ENCODE assay signal across 8 mouse cellular contexts in the genomic region with DNA sequence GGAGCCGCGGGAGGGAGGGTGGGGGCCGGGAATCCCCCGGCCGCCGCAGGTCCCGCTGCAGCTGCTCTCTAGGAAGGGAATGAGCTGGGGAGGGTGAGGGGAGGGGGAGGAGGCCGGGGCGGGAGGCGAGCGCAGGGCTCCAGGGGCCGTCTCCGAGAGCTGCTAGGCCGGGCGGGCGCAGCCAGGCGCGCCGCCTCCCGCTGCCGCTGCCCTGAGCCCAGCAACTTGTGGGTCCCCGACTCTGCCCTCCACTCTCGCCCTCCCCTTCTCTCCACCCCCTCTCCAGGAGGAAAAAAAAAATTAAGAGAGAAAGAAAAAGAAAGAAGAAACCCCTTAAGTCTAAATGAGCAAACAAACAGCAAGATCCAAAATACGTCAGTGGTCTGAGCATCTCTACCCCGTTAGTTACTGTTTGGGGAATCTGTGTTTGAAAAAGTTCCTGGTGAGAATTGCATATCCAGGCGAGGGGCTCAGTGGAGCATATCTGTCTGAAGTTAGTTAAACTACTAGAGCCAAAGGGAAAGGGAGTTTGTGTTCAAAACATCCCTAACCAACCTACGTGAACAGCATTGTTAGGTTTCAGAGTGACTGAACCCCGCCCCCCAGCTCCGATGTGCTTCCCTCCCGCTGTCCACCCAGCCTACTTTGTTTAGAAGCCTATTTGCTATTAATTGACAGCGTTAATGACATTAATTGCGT. TPM values are rescaled to one million over a fixed set of nuclear protein-coding genes. Genes with fewer than 3 reads are reported as not detected.
DNase-seq lines count a peak whose midpoint lies in the region; ATAC-seq and TF ChIP-seq lines count a peak whose summit lies in the region.

No protein-coding gene starts in this region.

- H3K4me1 ChIP-seq in heart, postnatal 0 days (ENCODE audit: control insufficient read depth, insufficient read depth), result peaks cover under 1% of the 10 kb centered on the region; the same call in 1 of the 2 replicates
- H3K4me1 ChIP-seq in midbrain, postnatal 0 days (ENCODE audit: insufficient read depth, low read length), result no peaks in the 10 kb centered on the region; the same call in 1 of the 2 replicates

- WGBS in heart, postnatal 0 days, result under 1% methylated on average over 28 of the region's 32 CpGs
- under 1% methylated on average over 26 of the region's 32 CpGs for WGBS in midbrain, postnatal 0 days

- no peaks in the 10 kb centered on the region for H3K9me3 ChIP-seq in heart, postnatal 0 days (replicated peaks; ENCODE audit: control insufficient read depth, low read length)
- no peaks in the 10 kb centered on the region for H3K9me3 ChIP-seq in midbrain, postnatal 0 days (ENCODE audit: low read length)

- peaks cover 58% of the 10 kb centered on the region for H3K27me3 ChIP-seq in heart, postnatal 0 days (ENCODE audit: control insufficient read depth, insufficient read depth, low read length)
- H3K27me3 ChIP-seq in midbrain, postnatal 0 days (ENCODE audit: insufficient read depth, low read length), result no peaks in the 10 kb centered on the region

- 0 out of 2 replicates have a peak, but pooled peaks have one; percentile 33 for ATAC-seq in heart, postnatal 0 days (ENCODE audit: insufficient read depth, low read depth)
- ATAC-seq in midbrain, postnatal 0 days (ENCODE audit: low FRiP score), result 0 out of 2 replicates have a peak, but pooled peaks have one; percentile 24

- peak overlapping the region; percentile 98 for H3K4me2 ChIP-seq in heart, postnatal 0 days (ENCODE audit: low read depth, low read length)
- peak overlapping the region; percentile 92 for H3K4me2 ChIP-seq in midbrain, postnatal 0 days (ENCODE audit: low read depth, low read length, poor library complexity, severe bottlenecking)

- peak; percentile 6 for DNase-seq in ovary, postnatal 14 days (ENCODE audit: low spot score)
- DNase-seq in ovary, adult 18-20 months (ENCODE audit: low spot score), result no peak
- peak; percentile 65 for DNase-seq in embryo, embryonic 10 days (ENCODE audit: low spot score)
- no peak for DNase-seq in heart, postnatal 0 days (ENCODE audit: low spot score)
- peak; percentile 13 to 22 for DNase-seq in layer of hippocampus, postnatal 25 days (ENCODE audit: extremely low spot score in 1 of 2, low spot score in 1 of 2)
- DNase-seq in midbrain, postnatal 0 days (ENCODE audit: low spot score), result peak; percentile 65
- no peak for DNase-seq in spleen, adult 12 weeks (ENCODE audit: low spot score)
- DNase-seq in thymus, postnatal 36 days, result no peak

- TF ChIP-seq EP300 in heart, postnatal 0 days (IDR thresholded peaks at IDR 0.05; ENCODE audit: low read depth), result no peak

- H3K36me3 ChIP-seq in heart, postnatal 0 days (replicated peaks; ENCODE audit: control insufficient read depth, insufficient read depth, low read length), result no peaks in the 10 kb centered on the region
- H3K36me3 ChIP-seq in midbrain, postnatal 0 days (ENCODE audit: insufficient read depth, low read length), result no peaks in the 10 kb centered on the region

- H3K4me3 ChIP-seq in heart, postnatal 0 days (ENCODE audit: low read depth, low read length), result peak overlapping the region; percentile 81
- peak overlapping the region; percentile 79 for H3K4me3 ChIP-seq in midbrain, postnatal 0 days (ENCODE audit: low read depth, low read length)

- H3K9ac ChIP-seq in heart, postnatal 0 days (replicated peaks; ENCODE audit: low read depth, low read length), result peak overlapping the region; percentile 65
- H3K9ac ChIP-seq in midbrain, postnatal 0 days (replicated peaks; ENCODE audit: low read length, poor library complexity, severe bottlenecking), result peak overlapping the region; percentile 94

- 0 out of 2 replicates have a peak overlapping the region, but pooled peaks have one; percentile 7 for H3K27ac ChIP-seq in heart, postnatal 0 days (ENCODE audit: low read depth)
- peak overlapping the region; percentile 89 for H3K27ac ChIP-seq in midbrain, postnatal 0 days (ENCODE audit: low read depth, low read length)

- TF ChIP-seq CTCF in heart, postnatal 0 days (IDR thresholded peaks at IDR 0.05; ENCODE audit: low read depth), result no peak
- no peak for TF ChIP-seq CTCF in midbrain, postnatal 0 days (IDR thresholded peaks at IDR 0.05)

RNA-seq across cellular contexts. Expression of gene Npas3, which starts 5.1 kb away (rescaled TPM):
- total RNA-seq in heart, postnatal 0 days (2014; rRNA removed; ENCODE audit: low replicate concordance), result 0.50 TPM in 2 replicates
- 0.61 and 0.67 TPM in 2 replicates for polyA plus RNA-seq in heart, postnatal 0 days (2015; fragmentation: Nextera tagmentation; extraction: Ambion mirVana)
- total RNA-seq in layer of hippocampus, postnatal 25 days (2021), result 10 to 100 TPM; 26.4 to 37.1 TPM
- 53.8 and 58.7 TPM in 2 replicates for total RNA-seq in midbrain, postnatal 0 days (2014; rRNA removed)
- polyA plus RNA-seq in midbrain, postnatal 0 days (2015; fragmentation: Nextera tagmentation; extraction: Ambion mirVana), result 30.0 and 34.2 TPM in 2 replicates

Comparison
In these comparisons a context has a peak if more than half of its experiments do, and no peak if none do; other contexts are left out.
1. DNase-seq: peak in ovary, postnatal 14 days (single experiment), embryo, embryonic 10 days (single experiment), layer of hippocampus, postnatal 25 days (2 of 2) and midbrain, postnatal 0 days (single experiment); none in ovary, adult 18-20 months (single experiment), heart, postnatal 0 days (single experiment), spleen, adult 12 weeks (single experiment) and thymus, postnatal 36 days (0 of 2).
2. RNA of gene Npas3, which starts 5.1 kb away (total RNA-seq): 53.8 to 58.7 TPM in midbrain, postnatal 0 days and 26.4 to 37.1 TPM in layer of hippocampus, postnatal 25 days; 0.50 TPM in heart, postnatal 0 days; every median in the first group is over 10 times any median in the second.